Mouse (Mus musculus) lung, adult 2 months (tissue): Measurements from ENCODE around the gene Pla2g6.

Experiments
- CTCF ChIP-seq: fragments of 200-500 bp; IDR thresholded peaks from 2 replicates; pipeline ENCODE4 v1.5.1; 2011; ENCODE audit warnings: mild to moderate bottlenecking, low read length, control low read depth; ENCODE audit not compliant: insufficient read depth
- POLR2A ChIP-seq: fragments of 200-500 bp; IDR thresholded peaks from 2 replicates; pipeline ENCODE4 v1.6.1; 2011; ENCODE audit warnings: low read depth, mild to moderate bottlenecking, control low read depth, low read length, borderline replicate concordance; ENCODE audit errors: extremely low read depth

DNA sequence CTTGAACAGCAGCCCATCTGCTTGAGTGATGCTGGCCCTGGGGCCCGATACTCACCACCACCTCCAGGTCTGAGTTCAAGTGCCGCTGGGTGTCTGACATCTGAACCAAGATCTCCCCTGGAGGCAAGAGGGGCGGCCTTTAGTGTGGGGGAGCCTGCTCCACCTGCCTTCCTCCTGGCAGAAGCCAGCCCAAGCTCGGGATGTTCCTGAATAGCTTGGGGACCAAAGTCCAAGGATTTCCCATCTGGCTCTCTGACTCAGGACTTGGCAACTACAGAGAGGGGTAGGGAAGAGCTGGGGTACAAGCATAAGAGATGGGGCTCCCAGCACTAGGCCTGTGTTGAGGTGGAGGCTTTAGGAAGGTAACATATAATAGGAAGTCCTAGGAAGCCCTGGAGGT is 44.8 kb downstream of the Pla2g6 start:
- TF ChIP-seq CTCF (no peak), POLR2A (no peak)
